Mouse (Mus musculus) c-Kit-positive CD71-negative TER-119-negative erythroid progenitor cells, embryonic 14.5 days (primary cell): ENCODE data around the gene Frmd5.

Experiments used
- DNase-seq: peaks from one replicate; pipeline ENCODE4 v3.0.0-alpha.2; 2013; ENCODE audit warnings: low read depth

Frmd5 gene

DNA sequence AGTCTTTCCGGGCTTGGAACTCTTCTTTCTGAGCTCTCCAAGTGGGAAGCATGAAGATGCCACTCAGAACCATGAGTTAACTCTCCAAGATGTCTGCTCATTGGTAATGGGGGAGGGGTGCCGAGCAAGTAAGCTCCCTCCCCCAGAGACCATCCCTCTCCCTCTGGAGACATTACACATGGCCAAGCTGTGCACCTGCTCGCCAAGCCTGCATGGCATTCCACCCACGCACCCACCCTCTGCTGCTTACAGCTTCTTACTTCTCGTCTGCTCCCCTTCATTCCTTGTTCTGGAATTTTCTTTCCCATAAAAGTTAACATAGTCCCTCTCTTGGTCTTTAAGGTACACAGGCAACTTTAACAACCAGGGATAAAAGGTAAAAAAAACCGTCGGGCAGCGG, 123.3 kb downstream of the Frmd5 start:
- no peak for DNase-seq

DNA sequence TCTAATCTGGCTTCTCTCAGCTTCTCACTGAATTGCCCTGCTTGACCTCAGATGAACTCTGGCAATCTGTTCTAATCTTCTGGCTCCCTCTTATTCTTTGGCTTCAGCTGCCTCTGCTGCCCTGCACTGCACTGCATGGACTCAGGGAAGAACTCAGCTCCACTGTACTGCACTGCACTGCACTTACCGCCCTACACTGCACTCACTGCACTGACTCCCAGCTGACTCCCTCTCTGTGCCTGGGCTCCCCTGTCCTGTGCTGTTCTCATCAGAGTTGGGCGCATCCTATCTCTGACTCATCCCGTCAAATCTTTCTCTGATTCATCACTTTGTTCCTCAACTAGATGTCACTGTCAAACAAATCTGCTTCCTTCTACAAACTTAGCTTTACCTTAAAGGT, 124.5 kb downstream of the Frmd5 start:
- no peak for DNase-seq

DNA sequence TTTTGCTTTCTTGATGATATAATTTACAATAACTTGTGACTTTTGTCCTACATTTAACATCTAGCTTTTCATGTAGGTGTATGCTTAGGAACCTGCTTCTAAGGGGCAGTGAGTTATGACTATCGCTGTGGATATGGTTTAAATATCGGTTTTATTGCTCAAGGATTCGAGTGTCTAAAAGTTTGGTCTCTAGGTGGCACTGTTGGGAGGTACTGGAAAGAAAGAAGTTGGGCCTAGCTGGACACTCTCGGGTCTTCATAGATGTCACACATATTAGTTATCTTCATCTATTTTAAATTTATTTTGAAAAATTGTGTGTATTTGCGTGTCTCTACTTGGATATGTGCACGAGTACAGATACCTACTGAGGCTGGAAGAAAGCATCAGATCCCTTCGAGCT, 127.2 kb downstream of the Frmd5 start:
- peak; percentile 20 for DNase-seq

DNA sequence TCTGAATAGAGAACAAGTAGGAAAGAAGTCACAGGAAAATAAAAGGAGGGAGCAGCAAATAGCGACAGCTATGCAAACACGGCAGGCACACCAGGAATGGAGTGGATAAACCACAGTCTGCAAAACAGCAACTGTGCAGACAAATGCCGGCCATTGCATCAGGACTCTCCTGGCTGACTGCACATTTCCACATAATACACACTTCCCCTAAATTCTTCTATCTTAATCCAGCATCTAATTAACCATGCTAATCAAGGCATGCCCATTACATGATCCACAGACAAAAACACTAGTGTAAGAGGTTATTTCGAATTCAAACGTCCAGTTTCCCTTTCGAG, 129.3 kb downstream of the Frmd5 start:
- DNase-seq, result no peak

DNA sequence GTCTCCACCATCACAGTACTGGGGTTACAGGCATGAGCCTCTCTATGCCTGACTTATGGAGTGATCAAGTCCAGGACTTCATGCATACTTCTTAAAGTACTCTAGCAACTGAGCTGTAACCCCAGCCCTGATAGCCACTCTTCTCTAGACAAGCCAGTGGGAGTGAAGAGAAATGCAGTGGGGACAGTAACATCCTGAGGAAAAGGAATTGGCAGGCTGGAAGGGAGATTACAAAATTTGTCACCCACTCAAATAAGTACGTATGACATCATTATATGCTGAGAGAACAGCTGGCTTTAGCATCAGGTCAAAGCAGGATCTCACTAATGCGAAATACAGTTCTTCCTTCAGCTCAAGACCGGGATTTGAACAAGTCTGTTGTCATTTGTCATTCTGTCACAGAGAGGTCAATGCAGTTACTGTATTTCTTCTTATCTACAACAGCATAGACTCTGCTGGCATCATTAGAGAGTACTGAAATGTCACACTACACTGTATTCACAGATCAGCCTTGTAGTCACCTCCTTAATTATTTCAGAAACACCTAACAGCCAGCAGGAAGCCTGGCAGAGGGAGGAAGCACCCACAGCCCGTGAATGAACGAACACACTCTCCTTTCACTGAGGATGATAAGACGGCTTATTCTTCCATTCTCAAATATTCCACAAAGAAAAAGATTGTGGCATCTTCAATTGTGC, 129.8 kb downstream of the Frmd5 start:
- no peak for DNase-seq

DNA sequence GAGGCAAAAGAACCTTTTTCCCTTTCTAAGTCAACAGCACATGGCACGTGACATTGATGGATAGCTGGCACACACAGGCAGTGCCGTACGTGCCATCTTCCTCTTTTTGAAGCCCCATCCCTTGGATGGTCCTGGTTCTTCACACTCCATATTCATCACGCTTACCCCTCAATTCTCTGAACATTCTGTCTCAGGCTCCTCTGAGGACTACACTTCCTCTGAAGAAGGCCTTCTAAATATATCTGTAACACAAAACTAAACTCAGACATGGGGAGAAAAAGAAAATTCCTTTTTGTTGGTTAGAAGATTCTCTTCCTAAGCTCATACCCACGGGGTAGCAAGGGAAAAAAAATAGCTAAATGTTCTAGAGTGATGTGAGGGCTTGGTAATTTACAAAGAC, 131.0 kb downstream of the Frmd5 start:
- no peak for DNase-seq

DNA sequence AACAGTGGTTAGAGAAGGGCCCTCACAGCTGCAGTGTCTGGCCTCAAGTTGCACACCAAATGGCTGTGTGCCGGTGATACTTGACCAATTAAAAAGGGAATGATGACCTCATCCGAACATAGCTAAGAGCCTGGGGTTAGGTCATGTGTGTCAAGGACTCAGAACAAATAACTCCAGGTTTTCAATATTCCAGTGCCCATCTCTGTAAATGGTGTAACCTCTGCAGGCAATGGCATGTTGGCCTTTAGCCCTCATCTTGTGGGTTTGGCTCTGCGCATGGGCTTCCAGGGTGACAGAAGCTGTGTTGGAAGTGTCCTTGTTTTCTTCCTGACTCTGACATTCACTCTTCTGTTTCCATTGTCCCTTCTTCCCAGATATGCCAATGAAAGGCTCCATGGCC, 131.8 kb downstream of the Frmd5 start:
- DNase-seq, result no peak

DNA sequence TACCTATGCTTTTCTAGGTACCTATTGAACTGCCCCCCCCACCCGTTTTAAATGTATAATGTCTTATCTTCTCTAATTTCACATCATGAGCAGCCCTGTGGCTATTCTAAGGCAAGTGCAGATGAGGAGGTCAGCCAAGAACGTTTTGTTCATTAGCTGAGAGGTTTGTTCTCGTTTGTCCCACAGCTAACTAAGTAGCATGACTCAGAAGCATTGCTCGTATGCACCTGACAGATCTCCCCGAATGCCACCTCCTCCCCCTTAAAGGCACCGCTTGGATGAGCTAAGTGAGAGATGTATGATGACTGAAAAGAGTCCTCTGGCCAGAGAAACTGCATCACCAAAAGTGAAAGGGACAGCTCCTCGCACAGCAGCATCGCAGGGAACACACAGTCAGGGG, 132.7 kb downstream of the Frmd5 start:
- no peak for DNase-seq

DNA sequence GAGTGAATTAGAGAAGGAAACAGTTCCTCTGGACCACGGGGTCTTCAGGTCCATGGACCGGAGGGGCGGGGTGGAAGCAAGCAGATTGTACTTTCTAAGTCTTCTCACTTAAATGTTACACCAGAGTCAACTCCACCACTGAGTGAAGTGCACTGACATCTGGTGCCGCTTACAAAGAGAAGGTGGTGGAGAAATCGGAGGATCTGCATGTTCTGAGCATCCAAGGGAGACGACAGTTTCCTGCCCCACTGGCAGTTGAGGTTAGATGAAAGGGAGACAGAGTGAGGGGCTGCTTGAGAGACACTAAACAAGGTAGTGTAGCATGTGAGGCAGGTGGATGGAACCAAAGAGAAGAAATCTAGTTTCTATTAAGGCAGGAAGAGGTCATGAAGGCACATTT, 137.0 kb downstream of the Frmd5 start:
- DNase-seq, result no peak

DNA sequence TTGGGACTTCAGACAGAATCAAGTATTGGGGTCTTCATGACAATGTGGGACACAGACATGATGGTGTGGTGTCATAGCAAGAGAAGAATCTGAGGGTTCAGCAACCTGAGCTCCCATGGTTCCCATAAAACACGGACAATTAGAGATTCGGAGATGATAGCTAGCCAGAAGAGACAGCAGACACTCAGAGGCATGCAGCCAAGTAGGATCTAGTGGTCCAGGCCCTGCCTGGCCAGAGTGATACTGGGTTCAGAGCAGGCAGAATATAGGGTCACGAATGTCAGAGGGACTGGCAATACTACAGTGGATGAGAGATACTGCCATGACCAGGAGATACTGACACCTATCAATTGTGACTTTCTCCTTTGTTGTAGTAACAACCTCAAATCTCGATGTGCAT, 138.6 kb downstream of the Frmd5 start:
- no peak for DNase-seq

DNA sequence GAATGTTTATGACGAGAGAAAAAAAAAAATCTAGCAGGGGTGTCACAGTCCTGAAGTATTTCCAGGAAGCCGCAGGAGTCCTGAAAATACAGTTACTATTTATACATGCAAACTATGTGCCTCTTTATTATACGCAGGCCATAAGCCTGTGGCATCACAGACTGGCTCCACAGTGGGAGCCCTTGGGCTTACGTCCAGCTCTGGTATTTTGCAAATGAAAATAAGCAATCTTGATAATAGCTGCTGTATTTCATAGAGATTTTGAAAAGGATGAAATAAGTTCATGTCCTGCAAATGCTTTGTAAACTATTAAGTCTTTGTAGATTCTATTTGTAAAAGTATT, 145.8 kb downstream of the Frmd5 start:
- DNase-seq, result no peak

DNA sequence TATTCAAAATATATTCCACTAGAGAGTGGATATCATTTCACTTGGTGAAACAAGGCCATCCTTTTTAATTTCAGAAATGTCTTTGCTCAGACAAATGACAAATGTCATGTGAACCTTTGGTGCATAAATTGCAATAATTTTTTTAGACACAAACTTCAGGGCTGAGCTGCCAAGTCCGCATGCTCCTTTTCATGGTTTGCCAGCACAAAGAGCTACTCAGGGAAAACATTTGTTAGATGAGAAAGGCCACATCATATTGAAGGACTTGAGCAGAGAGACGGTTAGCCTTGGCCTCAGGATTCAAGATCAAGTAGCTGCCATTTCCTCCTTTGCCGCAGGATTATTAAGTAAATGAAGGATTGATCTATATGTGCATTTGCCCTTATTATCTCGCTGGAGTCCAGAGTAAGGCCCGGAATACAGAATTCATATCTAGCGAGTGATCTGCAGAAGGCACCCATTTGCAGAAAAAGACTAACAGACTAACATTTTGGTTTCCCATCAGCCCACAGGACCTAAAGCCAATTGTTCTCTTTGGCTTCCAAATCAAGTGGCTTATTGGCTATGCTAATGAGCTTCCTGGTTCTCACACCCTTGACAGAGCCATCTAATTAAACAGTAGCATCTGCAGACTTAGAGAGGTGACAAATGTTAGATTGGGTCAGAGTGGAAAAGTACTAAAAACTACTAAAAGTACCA, 146.3 kb downstream of the Frmd5 start:
- no peak for DNase-seq

DNA sequence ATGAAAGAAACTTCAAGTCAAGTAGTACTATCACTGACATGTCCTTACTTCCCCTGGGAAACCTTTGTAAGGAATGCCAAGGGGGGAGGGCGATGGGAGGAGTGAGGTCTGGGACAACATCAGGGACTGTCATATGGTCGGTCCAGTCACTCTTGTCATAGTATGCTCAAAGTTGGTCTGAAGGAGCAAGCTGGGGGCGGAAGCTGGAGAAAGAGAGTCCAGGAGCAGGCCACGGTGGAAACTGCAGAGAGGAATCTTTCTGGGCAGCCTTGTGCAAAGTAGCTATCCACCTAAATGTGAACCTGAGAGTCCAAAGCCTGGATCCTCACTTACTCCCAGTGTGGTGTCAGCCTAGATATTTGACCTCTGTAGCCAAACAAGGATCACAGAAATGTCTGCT, 147.5 kb downstream of the Frmd5 start:
- DNase-seq, result no peak

DNA sequence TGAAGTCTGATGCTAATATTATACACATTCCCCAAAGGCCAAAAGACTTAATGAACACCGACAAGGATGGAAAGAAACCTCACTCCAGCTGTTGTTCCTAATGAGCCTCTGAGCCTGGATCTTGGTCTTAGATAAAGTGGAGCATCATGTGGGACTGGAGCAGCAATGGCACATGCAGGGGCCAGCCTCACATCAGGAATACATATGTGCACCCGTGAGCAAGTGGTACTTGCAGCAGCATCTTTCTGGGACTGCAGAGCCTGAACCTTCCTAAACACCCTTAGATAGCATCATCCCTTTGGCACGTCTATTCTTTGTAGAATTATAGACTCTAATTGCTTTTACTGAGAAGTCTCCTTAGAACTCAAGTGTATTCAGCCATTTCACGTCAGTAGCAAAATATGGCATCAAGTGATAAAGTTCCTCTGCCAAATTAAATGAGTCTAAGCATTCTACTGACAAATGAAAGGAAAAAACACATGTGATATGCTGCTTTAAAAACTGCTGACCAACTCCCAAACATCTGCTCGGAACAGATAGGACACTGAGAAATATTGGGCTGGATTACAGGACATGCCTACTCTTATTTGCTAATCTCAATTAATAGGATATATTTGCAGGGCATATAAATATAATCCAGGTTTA, 148.6 kb downstream of the Frmd5 start:
- DNase-seq, result no peak

DNA sequence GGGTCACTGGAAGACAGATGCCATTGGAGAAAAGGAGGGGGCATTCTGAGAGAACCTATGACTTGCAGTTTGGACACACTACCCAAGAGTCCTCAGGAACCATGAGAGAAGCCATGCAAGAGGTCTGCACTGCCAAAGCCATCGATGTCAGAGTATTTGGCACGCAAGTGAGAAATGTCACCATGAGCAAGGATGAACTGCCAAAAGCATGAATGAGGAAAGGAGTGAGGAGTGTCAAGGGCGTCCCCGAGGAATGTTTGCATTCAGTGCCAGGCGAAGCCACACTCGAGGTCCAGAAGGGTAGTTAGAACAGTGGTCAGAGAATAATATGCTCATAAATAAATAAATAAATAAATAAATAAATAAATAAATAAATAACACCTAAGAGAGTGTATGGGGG, 150.9 kb downstream of the Frmd5 start:
- no peak for DNase-seq

DNA sequence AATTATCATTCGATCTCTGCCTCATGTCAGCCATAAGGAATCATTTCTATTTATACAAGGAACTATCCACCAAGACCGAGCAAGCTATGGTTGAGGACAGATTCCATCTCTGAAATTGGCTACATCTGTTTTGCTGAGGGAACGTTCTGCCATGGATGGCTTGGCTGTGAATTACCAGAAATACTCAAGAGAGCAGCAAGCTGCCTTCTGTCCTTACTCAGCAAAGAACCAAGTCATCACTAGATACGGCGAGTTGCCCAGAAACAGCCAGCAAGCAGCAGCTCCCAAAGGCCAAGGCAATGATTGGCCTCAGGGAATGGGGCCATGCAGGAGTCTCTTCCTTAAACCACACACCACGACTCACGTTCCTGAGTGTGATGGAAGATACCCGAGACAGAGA, 151.8 kb downstream of the Frmd5 start:
- no peak for DNase-seq

DNA sequence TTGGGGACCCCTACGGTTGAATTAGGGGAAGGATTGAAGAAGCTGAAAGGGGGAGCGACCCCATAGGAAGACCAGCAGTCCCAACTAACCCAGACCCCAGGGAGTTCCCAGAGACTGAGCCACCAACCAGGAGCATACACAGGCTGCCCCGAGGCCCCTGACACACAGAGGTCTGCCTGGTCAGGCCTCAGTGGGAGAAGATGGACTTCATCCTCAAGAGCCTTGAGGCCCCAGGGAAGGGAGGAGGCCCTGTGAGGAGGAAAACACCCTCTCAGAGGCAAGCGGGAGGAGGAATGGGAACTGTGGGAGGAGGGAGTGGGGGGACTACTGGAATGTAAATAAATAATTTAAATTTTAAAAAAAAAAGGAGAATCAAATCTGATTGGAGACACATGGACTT, 160.4 kb downstream of the Frmd5 start:
- no peak for DNase-seq

DNA sequence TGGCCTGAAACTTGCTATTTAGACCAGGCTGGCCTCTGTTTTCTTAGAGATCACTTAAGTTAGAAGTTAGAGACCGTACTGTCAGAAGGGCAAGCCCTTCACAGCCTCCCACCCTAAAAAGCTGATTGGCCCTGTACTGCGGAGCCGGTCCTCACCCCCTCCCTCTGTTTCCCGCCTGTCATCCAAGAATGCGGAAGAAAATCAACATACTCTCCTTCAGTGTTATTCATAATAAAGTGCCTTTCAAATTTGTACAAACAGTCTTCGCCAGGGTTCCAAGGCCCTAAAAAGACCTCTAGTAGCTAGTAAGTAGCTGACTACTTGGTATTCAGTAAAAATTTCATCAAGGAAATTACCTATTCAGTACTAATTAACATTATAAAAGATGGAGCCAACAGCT, 164.0 kb downstream of the Frmd5 start:
- no peak for DNase-seq

DNA sequence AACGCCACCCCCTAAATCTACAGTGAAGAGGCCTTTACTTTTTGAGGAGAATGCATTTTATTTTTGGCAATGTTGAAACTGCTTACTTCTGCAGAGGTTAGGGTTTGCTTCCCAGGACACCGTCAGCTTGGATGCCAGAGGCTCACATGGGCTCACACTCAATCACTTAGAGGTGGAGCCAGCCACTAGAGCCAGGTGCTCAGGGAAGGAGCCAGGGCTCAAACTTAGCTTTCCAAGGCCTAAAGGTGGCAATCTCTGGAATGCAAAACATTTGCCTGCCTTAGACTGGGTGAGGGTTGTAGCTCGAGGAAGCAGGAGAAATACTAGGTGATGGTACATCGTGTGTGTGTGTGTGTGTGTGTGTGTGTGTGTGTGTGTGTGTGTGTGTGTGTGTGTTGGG, 174.8 kb downstream of the Frmd5 start:
- DNase-seq, result no peak

DNA sequence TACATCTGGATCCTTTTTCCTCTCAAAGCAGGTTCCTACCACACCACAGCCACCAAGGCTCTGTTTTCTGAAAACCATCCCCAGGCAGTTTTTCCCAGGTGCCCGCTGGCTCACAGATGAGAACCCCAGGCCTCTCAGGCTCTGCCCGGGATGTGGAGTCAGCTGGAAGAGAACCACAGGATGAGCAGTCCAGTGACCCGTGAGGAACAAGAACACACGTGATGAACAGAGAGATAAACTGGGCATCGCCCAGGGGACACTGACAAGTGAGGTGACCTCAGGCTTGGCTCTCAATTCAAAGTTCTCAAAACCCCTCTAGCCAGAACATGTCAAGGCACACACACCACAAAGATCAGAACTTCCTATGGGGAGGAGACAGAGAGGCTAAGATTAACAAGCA, 176.6 kb downstream of the Frmd5 start:
- no peak for DNase-seq

DNA sequence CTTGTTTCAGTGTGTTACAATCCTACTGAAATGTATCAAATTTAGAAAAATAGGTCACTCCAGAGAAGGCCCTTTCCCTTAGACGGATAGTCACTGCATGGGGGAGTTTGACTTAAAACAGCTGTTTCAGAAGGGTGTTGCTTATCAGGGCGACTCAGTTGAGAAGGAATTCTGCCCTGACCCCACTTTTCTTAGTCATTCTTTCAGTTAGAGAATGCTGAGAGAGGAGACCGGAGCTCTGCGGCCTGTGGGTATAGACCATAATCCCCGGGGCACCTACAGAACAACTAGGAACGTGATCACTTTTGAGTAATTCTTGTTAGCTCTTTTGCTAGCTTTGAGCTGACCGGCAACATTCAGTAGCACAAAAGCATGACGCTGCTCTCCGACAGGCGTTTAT, 178.6 kb downstream of the Frmd5 start:
- DNase-seq, result no peak

DNA sequence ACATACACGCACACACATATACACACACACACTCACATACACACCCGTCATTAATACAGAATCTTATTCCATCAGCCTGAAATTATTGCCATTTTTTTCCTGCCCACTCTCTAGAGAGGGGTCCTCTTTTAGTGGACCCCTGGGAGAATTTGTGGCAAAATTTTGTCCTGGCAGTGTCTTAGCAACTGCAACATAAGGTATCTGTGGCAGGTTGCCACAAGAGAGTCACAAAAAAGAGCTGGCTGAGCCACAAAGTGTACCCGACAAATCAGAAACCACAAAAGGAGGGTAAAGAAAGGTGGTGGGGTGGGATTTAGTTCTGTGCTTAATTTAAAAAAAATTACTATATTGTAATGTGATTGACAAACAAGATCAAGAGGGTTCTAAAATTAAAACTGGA, 181.0 kb downstream of the Frmd5 start:
- no peak for DNase-seq

DNA sequence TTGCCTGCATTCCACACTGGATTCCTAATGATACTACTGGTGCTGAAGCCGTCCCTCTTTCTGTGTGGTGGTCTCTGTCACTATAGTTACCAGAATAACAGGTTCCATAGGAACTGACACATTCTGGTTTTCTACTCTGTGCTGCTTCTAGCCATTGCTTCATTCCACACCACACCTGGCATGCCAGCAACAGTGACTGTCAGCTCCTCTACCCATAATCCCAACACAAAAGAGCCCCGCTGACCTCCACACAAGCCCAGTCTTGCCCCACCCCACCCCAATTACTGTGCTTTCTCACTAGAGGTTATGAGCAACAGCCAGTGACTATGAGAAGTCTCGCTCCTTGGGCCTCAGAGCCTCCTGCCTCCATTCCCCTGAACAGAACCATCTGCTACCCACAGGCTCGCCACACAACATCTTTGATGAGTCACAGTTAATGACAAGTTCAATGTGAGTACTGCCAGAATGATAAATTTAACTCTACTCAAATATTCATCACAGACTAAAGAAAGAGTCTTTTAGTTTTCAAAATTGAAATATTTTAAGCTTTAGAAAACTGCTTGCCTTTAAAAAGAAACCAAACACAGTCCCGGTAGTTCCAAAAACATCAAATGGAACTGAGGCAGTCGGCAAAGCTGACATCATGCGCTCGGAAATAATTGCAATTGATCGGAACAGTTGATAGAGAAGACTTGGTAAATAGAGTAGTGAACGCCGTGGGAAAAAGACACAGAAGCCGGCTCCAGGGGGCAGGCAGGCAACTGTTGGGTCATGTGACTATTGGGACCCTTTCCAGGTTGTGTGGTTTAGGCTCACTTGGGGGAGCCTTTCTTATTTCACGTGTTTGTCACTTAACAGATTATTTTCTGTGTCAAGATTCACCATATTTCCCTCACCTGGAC, 185.4 kb downstream of the Frmd5 start:
- DNase-seq, result no peak
